Mouse (Mus musculus) forebrain, embryonic 11.5 days (tissue): Measurements from ENCODE around the gene H13. TPM values are rescaled to one million over a fixed set of nuclear protein-coding genes. Genes with fewer than 3 reads are reported as not detected.

ENCODE experiments used
- ATAC-seq: fragments of 200-750 bp; cut with Nextera tagmentation; replicated peaks from 2 replicates; pipeline ENCODE4 v1.8.0; 2017; ENCODE audit warnings: moderate TSS enrichment; ENCODE audit not compliant: low FRiP score
- DNase-seq: peaks from one replicate; pipeline ENCODE4 v3.0.0-alpha.2; 2017; ENCODE audit warnings: low spot score
- H3K27ac ChIP-seq: fragments of 300-500 bp; sonication (generic); 2 replicates; pipeline ENCODE4 v1.5.1; 2014; ENCODE audit warnings: low read depth, low read length
- H3K27me3 ChIP-seq: fragments of 300-500 bp; sonication (generic); 2 replicates; pipeline ENCODE4 v1.6.1; 2014; ENCODE audit warnings: mild to moderate bottlenecking, low read length, mixed read lengths; ENCODE audit not compliant: control insufficient read depth, insufficient read depth
- H3K36me3 ChIP-seq: fragments of 300-500 bp; sonication (generic); 2 replicates; pipeline ENCODE4 v1.6.1; 2014; ENCODE audit warnings: mild to moderate bottlenecking, low read length, moderate library complexity, mixed read lengths; ENCODE audit not compliant: control insufficient read depth, insufficient read depth
- H3K4me1 ChIP-seq: fragments of 300-500 bp; sonication (generic); replicated peaks from 2 replicates; pipeline ENCODE4 v1.6.1; 2014; ENCODE audit warnings: low read length, mixed read lengths; ENCODE audit not compliant: control insufficient read depth, insufficient read depth
- H3K4me2 ChIP-seq: fragments of 300-500 bp; sonication (generic); 2 replicates; pipeline ENCODE4 v1.6.1; 2014; ENCODE audit warnings: low read depth, mild to moderate bottlenecking, low read length, moderate library complexity, mixed read lengths; ENCODE audit not compliant: severe bottlenecking
- H3K4me3 ChIP-seq: fragments of 300-500 bp; sonication (generic); 2 replicates; pipeline ENCODE4 v1.5.1; 2014; ENCODE audit warnings: low read depth, low read length
- H3K9ac ChIP-seq: fragments of 300-500 bp; sonication (generic); 2 replicates; pipeline ENCODE4 v1.6.1; 2014; ENCODE audit warnings: low read length
- H3K9me3 ChIP-seq: fragments of 300-500 bp; sonication (generic); 2 replicates; pipeline ENCODE4 v1.6.1; 2016; ENCODE audit warnings: low read length, mixed read lengths; ENCODE audit not compliant: control insufficient read depth
- WGBS: fragments of 180-500 bp; shearing (Covaris S2); extraction: QIAGEN DNeasy Blood & Tissue Kit; methylation state at CpG from one replicate; pipeline ENCODE4 v1.1.7; 2014; 5-methylcytosine and 5-hydroxymethylcytosine counted together
- polyA plus RNA-seq: library from polyadenylated mRNA; unstranded; fragments of >200 nt; fragmentation: Nextera tagmentation; extraction: Ambion mirVana; gene quantifications from 2 replicates; pipeline ENCODE4 v1.2.1, GENCODE M21; 2014

H13 gene
- polyA plus RNA-seq, 1 experiment from 2014 or later: 110 TPM

DNA sequence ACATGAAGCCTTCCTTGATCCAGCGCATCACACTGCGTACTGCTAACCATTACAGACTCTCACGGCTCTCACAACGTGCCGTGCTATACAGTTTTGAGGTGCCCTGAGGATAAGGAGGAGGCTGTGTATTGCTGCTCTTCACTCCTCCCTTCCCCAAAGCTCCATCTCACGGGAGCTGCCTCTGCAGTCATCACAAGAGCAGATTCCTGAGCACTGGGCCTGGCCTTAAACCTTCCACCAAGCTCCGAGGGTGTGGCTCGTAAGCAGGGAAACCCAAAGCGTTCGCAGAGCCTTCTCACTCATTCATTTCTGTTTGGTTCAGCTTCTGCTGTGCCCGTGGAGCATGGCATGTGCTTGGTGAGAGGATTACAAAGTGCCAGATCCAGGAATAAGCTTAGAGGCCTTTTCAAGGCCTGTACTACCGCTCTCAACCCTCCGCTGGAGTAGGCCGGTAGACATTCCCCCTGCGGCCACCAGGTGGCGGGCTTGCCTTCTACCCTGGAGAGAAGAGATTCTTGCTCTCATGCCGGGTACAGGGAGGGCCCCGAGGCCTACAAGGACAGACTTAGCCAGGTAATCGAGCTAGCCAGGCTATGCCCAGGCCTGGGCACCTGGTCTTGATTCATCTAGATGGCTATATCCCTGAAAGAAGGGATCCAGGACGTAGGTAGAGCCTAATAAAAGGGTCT is 27.4 kb downstream of the H13 start:
- DNase-seq (peak; percentile 94), ATAC-seq (peak; percentile 76)
- Histone ChIP-seq H3K4me1 (no peaks in the 10 kb centered on the region), H3K9me3 (no peaks in the 10 kb centered on the region), H3K4me2 (no peak overlapping the region), H3K27me3 (no peaks in the 10 kb centered on the region), H3K9ac (peak overlapping the region; percentile 30), H3K4me3 (no peak overlapping the region), H3K36me3 (peaks cover 14% of the 10 kb centered on the region; the same call in 1 of the 2 replicates), H3K27ac (no peak overlapping the region)
- WGBS: 47% methylated on average over 20 of the region's 20 CpGs

GRCm38 (mm10) chr2:152700138-152700537 is 30.9 kb downstream of the H13 start:
- Histone ChIP-seq H3K27ac (no peak overlapping the region), H3K36me3 (peaks cover 23% of the 10 kb centered on the region; the same call in 1 of the 2 replicates), H3K4me1 (no peaks in the 10 kb centered on the region)

GRCm38 (mm10) chr2:152700725-152701124 is 31.5 kb downstream of the H13 start:
- H3K4me1 ChIP-seq: peaks cover 3% of the 10 kb centered on the region; the same call in 1 of the 2 replicates
- no peaks in the 10 kb centered on the region for H3K27me3 ChIP-seq
- no peak for ATAC-seq
- 89% methylated on average over 8 of the region's 8 CpGs for whole genome bisulfite sequencing
- H3K4me3 ChIP-seq: no peak overlapping the region
- H3K4me2 ChIP-seq: no peak overlapping the region
- peaks cover 23% of the 10 kb centered on the region; the same call in 1 of the 2 replicates for H3K36me3 ChIP-seq
- H3K9ac ChIP-seq: no peak overlapping the region
- no peak overlapping the region for H3K27ac ChIP-seq
- no peak for DNase-seq
- H3K9me3 ChIP-seq: no peaks in the 10 kb centered on the region

More at GRCm38 (mm10) chr2:152700138-152700537, 30.9 kb downstream of the H13 start:
- Histone ChIP-seq H3K9me3 (no peaks in the 10 kb centered on the region), H3K9ac (no peak overlapping the region), H3K4me2 (no peak overlapping the region), H3K4me3 (no peak overlapping the region), H3K27me3 (no peaks in the 10 kb centered on the region)
- ATAC-seq: no peak
- 94% methylated on average over 10 of the region's 10 CpGs for WGBS
- no peak for DNase-seq

DNA sequence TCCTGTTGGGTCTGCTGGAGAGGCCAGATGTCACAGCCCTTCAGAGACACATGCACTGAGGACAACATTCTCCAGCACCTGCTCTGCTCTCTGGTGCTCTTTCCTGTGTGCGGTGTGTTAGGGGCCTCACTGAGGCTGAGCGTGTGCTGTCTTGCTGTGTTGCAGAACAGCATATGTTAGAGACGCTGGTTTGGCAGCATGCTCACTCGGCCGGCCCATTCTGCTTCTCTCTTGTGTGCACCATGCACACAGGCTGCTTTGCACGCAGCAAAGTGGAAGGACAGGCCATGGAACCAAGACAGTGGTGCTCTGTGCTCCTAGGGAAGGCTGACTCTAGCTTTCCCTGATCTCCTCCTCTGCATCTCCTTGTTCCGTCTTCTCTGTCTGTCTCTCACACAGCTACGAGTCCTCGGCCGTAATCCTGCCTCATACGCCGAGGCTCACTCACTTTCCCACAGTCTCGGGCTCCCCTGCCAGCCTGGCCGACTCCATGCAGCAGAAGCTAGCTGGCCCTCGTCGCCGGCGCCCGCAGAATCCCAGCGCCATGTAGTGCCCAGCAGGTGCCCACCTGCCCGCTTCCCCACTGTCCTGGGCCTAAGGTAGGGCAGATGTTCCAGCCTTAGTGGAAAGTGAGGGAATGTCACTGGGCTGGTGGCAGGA is 34.5 kb downstream of the H13 start:
- H3K9me3 ChIP-seq: no peaks in the 10 kb centered on the region
- ATAC-seq (no peak), DNase-seq (no peak)
- peaks cover 16% of the 10 kb centered on the region; the same call in 1 of the 2 replicates for H3K4me1 ChIP-seq
- no peaks in the 10 kb centered on the region for H3K27me3 ChIP-seq
- H3K36me3 ChIP-seq: peaks cover 23% of the 10 kb centered on the region; the same call in 1 of the 2 replicates
- no peak overlapping the region for H3K27ac ChIP-seq
- H3K4me2 ChIP-seq: no peak overlapping the region
- H3K4me3 ChIP-seq: no peak overlapping the region
- no peak overlapping the region for H3K9ac ChIP-seq
- WGBS: 93% methylated on average over 21 of the region's 21 CpGs

- 69% methylated on average over 5 of the region's 5 CpGs for WGBS
- H3K27ac ChIP-seq: no peak overlapping the region
These were observed 35.0 kb downstream of the H13 start for GRCm38 (mm10) chr2:152704256-152704605.

DNA sequence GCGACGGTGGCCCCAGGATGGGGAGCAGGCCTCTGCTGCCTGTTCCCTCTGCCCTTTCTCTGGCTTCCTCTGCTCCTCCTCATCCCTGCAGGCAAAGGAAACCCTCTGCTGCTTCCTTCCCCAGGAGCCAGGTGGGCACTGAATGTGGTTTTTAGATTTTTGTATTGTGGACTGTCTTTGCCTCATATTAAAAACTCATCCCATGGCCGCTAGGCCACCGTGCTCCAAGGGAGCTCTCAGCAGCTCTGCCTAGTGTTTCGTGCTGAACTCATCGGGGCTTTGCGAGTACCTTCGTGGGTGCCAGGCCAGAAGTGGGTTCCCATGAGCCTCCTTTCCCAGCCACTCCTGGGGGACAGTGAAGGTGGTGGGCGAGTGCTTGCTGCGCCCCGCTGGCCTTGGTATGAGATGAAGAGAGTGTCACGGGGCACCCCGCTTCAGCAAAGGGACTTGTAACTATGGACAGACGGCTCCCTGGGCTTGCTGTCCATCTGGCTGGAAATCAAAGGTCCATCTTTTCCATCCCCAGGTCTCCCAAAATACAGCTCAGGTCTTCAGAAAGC is 35.6 kb downstream of the H13 start:
- Histone ChIP-seq H3K36me3 (peaks cover 23% of the 10 kb centered on the region; the same call in 1 of the 2 replicates), H3K4me1 (peaks cover 16% of the 10 kb centered on the region; the same call in 1 of the 2 replicates), H3K27me3 (no peaks in the 10 kb centered on the region), H3K9ac (no peak overlapping the region), H3K27ac (no peak overlapping the region), H3K4me3 (no peak overlapping the region), H3K4me2 (no peak overlapping the region), H3K9me3 (no peaks in the 10 kb centered on the region)
- ATAC-seq (no peak), DNase-seq (no peak)
- WGBS: 91% methylated on average over 14 of the region's 14 CpGs

More at GRCm38 (mm10) chr2:152704256-152704605, 35.0 kb downstream of the H13 start:
- ATAC-seq: no peak
- peaks cover 16% of the 10 kb centered on the region; the same call in 1 of the 2 replicates for H3K4me1 ChIP-seq
- no peaks in the 10 kb centered on the region for H3K27me3 ChIP-seq
- no peak overlapping the region for H3K4me3 ChIP-seq
- H3K9me3 ChIP-seq: no peaks in the 10 kb centered on the region
- H3K36me3 ChIP-seq: peaks cover 23% of the 10 kb centered on the region; the same call in 1 of the 2 replicates
- no peak overlapping the region for H3K9ac ChIP-seq
- H3K4me2 ChIP-seq: no peak overlapping the region
- DNase-seq: no peak

DNA sequence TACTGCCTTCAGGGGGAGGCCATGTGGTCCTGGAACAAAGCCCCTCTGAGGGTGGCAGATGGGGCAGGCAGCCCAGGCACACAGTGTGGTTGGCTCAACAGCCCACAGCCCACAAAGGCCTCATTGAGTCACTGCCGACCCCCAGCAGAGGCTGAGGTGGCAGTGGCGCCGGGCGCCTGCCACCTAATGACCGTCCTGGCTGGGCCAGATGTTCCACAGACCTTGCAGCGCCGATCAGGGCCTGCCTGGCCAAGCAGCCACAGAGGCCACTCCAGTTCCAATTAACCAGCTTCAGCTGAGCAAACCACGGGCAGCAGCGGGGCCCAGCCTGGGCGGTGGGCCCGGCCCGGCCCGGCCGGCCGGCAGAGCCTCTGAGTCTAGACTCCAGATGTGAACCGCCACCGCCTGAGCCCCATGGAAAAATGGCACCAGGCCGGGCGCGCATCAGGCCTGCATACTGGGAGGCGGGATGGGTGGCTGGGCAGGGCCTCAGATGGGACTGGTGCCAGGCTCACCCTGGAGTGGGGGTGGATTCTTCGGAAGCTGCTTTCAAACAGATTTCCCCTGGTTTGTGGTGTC is 36.8 kb downstream of the H13 start:
- DNase-seq: no peak
- 77% methylated on average over 22 of the region's 22 CpGs for WGBS

DNA sequence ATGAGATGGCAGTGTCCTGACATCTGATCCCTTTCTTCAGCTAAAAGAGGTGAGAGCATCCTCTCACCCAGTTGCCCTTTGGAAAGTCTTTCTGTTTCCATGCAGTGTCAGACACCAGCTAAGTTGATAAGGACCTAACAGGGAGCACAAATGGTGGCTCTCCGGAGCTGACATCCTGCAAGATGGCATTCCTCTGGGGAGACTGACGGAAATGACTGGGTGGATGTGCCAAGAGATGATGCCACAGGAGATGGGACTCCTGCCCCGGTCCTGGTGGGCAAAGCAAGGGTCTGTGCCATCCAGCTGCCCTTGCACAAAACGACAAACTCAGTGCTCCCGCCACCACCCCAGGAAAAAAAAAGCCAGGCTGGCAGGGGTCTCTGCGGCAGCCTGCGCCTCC is 37.9 kb downstream of the H13 start:
- Histone ChIP-seq H3K9me3 (no peaks in the 10 kb centered on the region), H3K27me3 (no peaks in the 10 kb centered on the region), H3K27ac (peak overlapping the region; percentile 79), H3K4me3 (peak overlapping the region; percentile 41), H3K4me2 (peak overlapping the region; percentile 80), H3K9ac (peak overlapping the region; percentile 60), H3K4me1 (peaks cover 16% of the 10 kb centered on the region; the same call in 1 of the 2 replicates), H3K36me3 (peaks cover 8% of the 10 kb centered on the region; the same call in 1 of the 2 replicates)
- ATAC-seq (no peak; the same call in 1 of the 2 replicates), DNase-seq (no peak)
- 25% methylated on average over 7 of the region's 7 CpGs for WGBS

More for the DNA sequence above, 36.8 kb downstream of the H13 start:
- H3K9ac ChIP-seq: no peak overlapping the region
- no peak overlapping the region for H3K4me3 ChIP-seq
- no peaks in the 10 kb centered on the region for H3K27me3 ChIP-seq
- H3K4me1 ChIP-seq: peaks cover 16% of the 10 kb centered on the region; the same call in 1 of the 2 replicates
- no peaks in the 10 kb centered on the region for H3K9me3 ChIP-seq
- H3K4me2 ChIP-seq: no peak overlapping the region
- H3K36me3 ChIP-seq: peaks cover 15% of the 10 kb centered on the region; the same call in 1 of the 2 replicates
- ATAC-seq: 0 out of 2 replicates have a peak, but pooled peaks have one; percentile 21
- peak overlapping the region; percentile 48; the same call in 1 of the 2 replicates for H3K27ac ChIP-seq
